Mouse (Mus musculus): ENCODE measurements around the gene Armh3.
A peak's percentile ranks its signal among the peaks of the same experiment; 100 is the strongest.
"Not testable (repeated sequence)": the region's sequence is repeated elsewhere in the genome, so short reads cannot be mapped to it uniquely, and the experiment has no call there.

Gene Armh3

GRCm38 (mm10) chr19:46032731-46033510, 34.6 kb upstream of the Armh3 start:
- no peak for DNase-seq (ENCODE audit: low read depth)

DNA sequence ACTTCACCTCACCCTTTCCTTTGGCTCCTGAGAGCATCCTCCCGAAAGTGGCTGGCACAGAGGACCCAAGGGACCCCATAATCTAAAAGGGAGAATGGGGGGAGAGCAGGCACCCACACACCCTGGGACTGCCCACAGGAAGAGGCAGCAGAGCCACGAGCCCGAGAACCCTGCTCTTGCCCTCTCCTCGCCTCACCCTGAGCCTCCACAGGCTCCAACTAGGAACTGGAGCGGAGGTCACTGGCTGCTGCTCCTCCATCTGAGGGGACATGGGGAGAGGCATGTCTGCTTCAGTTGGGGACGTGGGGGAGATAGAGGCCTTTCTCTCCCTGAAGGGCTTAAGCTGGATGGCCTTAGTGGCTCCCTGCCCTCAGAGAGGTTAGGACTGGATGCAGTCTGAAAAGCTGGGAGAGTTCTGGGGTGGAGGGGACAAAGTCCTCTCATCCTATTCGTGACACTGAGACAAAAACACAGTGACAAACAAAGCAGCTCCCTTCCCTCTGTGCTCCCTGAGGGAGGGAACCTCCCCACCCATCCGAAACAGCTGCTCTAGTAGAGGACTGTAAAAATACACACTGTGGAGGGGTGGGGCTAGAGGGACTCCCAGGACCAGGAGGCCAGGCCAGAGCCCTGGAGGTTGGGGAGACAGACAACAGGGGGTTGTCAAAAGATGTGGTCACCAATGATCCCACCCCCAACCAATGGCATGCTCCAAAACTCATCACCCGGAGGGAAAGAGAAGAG, 33.6 kb upstream of the Armh3 start:
- no peak for DNase-seq (ENCODE audit: low read depth)

- no peak for DNase-seq (ENCODE audit: low read depth)
Measured at GRCm38 (mm10) chr19:46030196-46030983, 32.1 kb upstream of the Armh3 start.

GRCm38 (mm10) chr19:46029652-46030051, 31.4 kb upstream of the Armh3 start:
- DNase-seq (ENCODE audit: low read depth) = no peak

DNA sequence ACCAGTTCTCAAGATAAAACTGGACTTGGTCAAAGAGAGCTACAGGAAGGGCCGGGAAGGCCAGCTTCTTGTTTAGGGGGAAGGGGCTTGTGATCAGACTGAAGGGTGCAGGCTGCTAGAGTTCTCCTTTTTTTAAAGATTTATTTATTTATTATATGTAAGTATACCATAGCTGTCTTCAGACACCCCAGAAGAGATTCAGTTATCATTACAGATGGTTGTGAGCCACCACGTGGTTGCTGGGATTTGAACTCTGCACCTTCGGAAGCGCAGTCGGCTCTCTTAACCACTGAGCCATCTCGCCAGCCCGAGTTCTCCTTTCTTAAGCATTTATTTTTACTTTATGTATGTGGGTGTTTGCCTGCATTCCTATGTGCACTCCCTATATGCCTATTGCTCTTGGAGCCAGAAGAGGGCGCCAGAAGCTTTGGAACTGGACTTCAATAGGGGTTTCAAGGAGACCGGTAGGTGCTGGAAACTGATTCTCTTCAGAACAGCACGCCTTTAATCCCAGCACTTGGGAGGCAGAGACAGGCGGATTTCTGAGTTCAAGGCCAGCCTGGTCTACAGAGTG, 30.5 kb upstream of the Armh3 start:
- DNase-seq (ENCODE audit: low read depth) = no peak

DNA sequence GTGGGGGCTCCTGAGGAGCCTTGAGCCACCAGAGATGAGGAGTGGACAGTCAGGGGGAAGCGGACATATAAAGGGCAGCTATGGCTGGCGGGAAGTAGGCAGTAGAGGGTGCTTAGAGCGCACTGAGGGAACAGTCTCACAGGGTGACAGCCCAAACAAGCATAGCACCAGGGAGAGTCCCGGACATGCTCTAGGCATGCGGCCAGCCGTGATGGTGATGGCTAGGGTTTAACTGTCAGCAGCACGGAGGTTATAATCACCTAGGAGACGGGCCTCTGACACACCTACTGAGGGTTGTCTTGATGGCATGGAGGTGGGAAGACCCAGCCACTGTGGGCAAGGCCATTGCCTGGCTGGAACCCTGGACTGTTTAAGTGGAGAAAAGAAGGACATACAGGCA, 28.3 kb upstream of the Armh3 start:
- no peak for DNase-seq (ENCODE audit: low read depth)

- DNase-seq (ENCODE audit: low read depth) = no peak
Measured at GRCm38 (mm10) chr19:46024959-46025358, 26.7 kb upstream of the Armh3 start.

GRCm38 (mm10) chr19:46016023-46016422, 17.7 kb upstream of the Armh3 start:
- DNase-seq (ENCODE audit: low read depth) = no peak

- peak; percentile 85 for DNase-seq (ENCODE audit: low read depth)
Measured at GRCm38 (mm10) chr19:46014572-46015178, 16.4 kb upstream of the Armh3 start.

- DNase-seq (ENCODE audit: low read depth) = no peak
Measured at GRCm38 (mm10) chr19:46005680-46006079, 7.4 kb upstream of the Armh3 start.

DNA sequence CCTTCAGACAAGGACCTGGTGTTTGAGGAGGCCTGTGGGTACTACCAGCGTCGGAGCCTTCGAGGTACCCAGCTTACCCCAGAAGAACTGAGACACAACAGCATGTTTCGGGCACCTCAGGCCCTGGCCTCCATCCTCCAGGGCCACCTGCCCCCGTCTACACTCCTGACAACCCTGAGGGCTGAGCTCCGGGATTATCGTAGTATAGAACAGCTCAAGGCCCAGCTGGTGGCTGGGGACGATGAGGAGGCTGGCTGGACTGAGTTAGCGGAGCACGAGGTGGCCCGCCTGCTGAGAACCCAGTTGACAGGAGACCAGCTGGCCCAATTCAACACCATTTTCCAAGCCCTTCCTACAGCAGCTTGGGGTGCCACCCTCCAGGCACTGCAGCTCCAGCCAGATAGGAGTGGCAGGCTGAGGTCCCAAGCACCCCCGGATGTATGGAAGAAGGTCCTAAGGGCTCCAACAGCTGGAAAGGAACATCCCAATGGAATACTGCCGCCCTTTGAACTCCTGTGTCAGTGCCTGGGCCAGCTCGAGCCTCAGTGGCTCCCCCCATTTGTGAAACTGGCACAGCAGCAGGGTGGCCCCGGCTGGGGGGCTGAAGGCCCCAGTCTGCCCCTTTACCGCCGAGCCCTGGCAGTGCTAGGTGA, 6.7 kb upstream of the Armh3 start:
- no peak for DNase-seq (ENCODE audit: low read depth)

DNA sequence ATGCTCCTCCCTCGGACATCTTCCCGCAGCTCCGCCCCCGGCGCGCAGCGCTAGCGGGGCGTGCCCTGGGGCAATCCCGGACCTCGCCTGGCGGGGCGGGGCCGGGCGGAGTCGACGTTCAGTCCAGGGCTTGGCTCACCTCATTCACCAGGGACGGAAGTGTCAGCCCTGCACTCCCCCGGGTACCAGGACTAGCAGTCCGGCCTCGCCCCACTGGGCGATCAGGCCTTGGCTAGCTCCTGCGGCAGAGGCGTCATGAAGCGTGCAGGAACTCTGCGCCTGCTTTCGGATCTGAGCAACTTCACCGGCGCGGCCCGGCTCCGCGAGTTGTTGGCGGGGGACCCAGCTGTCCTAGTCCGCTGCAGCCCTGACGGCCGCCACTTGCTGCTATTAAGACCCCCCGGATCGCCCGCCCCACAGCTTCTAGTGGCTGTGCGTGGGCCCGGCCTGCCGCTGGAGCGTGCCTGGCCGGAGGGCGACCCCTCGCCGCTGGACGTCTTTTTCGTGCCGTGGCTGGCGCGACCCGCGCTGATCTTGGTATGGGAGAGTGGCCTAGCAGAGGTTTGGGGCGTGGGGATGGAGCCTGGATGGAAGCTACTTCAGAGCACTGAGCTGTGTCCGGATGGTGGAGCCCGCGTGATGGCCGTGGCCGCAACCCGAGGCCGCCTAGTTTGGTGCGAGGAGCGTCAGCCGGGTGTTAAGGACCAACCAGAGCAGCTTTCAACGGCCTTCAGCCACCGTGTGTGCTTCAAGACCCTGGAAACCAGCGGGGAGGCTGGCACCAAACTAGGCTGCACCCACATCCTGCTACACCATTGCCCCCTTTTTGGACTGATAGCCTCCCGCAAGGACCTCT, 5.3 kb upstream of the Armh3 start, which contains the start of gene Hps6:
Gene Hps6, plus strand, starts transcription at position 138 of the 856 bp plus-strand sequence.
- peak; percentile 42 for DNase-seq (ENCODE audit: low read depth)

DNA sequence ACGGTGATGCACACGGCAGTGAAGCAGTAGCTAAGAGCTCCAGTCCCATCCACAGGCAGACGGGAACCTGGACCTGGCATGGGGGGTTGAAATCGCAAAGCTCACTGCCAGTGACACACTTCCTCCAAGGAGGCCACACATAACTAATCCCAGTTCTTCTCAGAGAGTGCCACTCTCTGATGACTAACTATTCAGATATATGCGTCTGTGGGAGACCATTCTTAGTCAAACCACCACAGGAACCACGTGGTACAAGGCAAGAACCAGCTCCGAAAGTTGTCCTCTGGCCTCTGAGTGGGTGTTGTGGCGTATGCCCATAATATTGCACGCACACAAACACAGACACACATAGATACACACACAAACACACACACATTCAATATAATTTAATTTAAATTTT, 4.0 kb upstream of the Armh3 start:
- no peak for DNase-seq (ENCODE audit: low read depth)

DNA sequence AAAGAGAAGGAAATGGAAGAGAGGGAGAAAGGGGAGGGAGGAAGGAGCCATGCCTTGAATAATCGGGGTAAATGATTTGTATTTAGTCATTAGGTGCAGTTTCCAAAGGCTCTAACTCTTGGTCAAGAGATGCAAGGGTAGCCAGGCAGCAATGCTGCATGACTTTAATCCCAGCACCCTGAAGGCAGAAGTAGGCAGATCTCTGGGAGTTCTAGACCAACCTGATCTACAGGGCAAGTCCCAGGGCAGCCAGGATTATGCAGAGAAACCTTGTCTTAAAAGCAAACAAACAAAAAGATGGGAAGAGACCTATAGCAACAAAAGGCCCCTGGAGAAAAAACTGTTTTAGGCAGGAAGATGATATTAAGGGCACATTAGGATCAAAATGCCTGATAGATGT, 1.1 kb upstream of the Armh3 start:
- DNase-seq (ENCODE audit: low read depth) = no peak

DNA sequence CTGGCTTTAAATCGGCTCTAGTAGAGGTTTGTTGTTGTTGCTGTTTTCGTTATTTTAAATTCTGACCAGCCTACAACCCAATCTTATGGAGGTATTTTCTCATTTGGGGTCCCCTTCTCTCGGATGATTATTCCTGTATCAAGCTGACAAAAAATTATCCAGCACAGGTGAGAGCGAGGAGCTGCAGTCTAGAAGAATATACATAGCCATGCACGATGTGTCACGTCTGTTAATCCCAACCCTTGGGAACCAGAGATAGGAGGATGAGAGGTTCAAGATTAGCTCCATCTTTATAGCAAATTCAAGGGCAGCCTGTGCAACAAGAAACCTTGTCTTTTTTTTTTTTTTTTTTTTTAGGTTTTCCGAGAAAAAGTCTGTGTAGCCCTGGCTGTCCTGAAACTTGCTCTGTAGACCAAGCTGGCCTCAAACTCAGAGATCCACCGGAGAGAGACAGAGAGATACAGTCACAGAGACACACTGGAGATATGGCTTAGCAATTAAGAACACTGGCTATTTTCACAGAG, 468 bp upstream of the Armh3 start:
- no peak for DNase-seq (ENCODE audit: low read depth)

DNA sequence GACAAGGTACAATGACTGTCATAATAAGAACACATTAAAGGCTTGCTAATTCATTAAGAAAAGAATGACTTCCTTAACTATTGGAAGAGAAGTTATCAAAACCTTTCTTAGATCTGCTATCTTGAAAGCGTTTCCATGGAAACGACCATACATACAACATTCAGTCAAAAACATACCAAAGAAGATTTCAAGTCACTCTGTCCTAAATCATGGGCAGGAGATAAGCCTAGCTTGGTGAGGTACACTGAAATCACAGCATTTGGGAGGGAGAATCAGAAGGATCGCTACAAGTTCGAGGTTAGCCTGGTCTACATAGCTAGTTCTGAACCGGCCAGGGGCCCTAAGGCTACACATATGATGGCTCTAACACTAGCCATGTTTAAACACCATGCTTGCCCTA, 923 bp downstream of the Armh3 start:
- no peak for DNase-seq (ENCODE audit: low read depth)

GRCm38 (mm10) chr19:45993981-45994737, 4.1 kb downstream of the Armh3 start:
- no peak for DNase-seq (ENCODE audit: low read depth)

DNA sequence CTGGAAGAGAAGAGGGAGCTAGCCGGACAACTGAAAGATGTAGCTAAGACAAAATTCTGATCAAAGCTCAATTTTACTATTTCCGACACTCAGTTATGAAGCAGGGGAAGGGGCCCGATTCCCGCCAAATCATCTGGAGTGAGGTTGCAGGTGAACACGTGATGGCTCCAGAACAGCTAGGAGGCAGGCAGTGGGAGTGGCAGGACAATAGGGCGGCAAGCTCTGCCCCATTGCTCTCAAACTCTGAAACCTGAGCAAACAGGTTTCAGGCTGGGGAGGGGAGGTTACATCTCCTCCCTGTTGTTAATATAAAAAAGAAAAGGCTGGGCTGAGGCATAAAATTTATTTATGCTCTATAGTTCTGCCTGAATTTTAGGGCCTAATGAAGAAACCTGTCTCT, 4.8 kb downstream of the Armh3 start:
- not testable (repeated sequence) for DNase-seq (ENCODE audit: low read depth)

- DNase-seq (ENCODE audit: low read depth) = no peak
Measured at GRCm38 (mm10) chr19:45991171-45991570, 7.1 kb downstream of the Armh3 start.

Data from fibroblast of lung, adult 2 months (primary cell).